Mouse (Mus musculus): ENCODE data around the gene Scaf4. TPM values are rescaled to one million over a fixed set of nuclear protein-coding genes. Genes with fewer than 3 reads are reported as not detected.

Scaf4 gene
- total and polyA plus RNA-seq, 2 experiments from 2014 or later = 9.5 to 15.7 TPM

GRCm38 (mm10) chr16:90310488-90311135, 26.3 kb upstream of the Scaf4 start:
- Histone ChIP-seq H3K36me3 (replicated peaks; ENCODE audit: control insufficient read depth, insufficient read depth, low read length) (no peaks in the 10 kb centered on the region), H3K9me3 (replicated peaks; ENCODE audit: control insufficient read depth, low read length) (no peaks in the 10 kb centered on the region), H3K4me3 (ENCODE audit: low read depth, low read length) (no peak overlapping the region), H3K4me1 (ENCODE audit: control insufficient read depth, insufficient read depth) (no peaks in the 10 kb centered on the region), H3K4me2 (ENCODE audit: low read depth, low read length) (no peak overlapping the region), H3K9ac (replicated peaks; ENCODE audit: low read depth, low read length) (no peak overlapping the region), H3K27ac (ENCODE audit: low read depth) (no peak overlapping the region), H3K27me3 (ENCODE audit: control insufficient read depth, insufficient read depth, low read length) (no peaks in the 10 kb centered on the region)
- no peak for DNase-seq (ENCODE audit: low spot score)
- TF ChIP-seq EP300 (IDR thresholded peaks at IDR 0.05; ENCODE audit: low read depth) (no peak), CTCF (IDR thresholded peaks at IDR 0.05; ENCODE audit: low read depth) (no peak)
- ATAC-seq (ENCODE audit: insufficient read depth, low read depth) = no peak
- 64% methylated on average over 11 of the region's 11 CpGs for WGBS

GRCm38 (mm10) chr16:90309784-90310183, 25.5 kb upstream of the Scaf4 start:
- ATAC-seq (ENCODE audit: insufficient read depth, low read depth) (no peak), DNase-seq (ENCODE audit: low spot score) (no peak)
- Histone ChIP-seq H3K9ac (replicated peaks; ENCODE audit: low read depth, low read length) (no peak overlapping the region), H3K4me1 (ENCODE audit: control insufficient read depth, insufficient read depth) (no peaks in the 10 kb centered on the region), H3K36me3 (replicated peaks; ENCODE audit: control insufficient read depth, insufficient read depth, low read length) (no peaks in the 10 kb centered on the region), H3K27ac (ENCODE audit: low read depth) (no peak overlapping the region), H3K27me3 (ENCODE audit: control insufficient read depth, insufficient read depth, low read length) (no peaks in the 10 kb centered on the region), H3K9me3 (replicated peaks; ENCODE audit: control insufficient read depth, low read length) (no peaks in the 10 kb centered on the region), H3K4me3 (ENCODE audit: low read depth, low read length) (no peak overlapping the region), H3K4me2 (ENCODE audit: low read depth, low read length) (no peak overlapping the region)
- WGBS = 65% methylated on average over 3 of the region's 3 CpGs
- no peak for TF ChIP-seq EP300 (IDR thresholded peaks at IDR 0.05; ENCODE audit: low read depth)
- no peak for TF ChIP-seq CTCF (IDR thresholded peaks at IDR 0.05; ENCODE audit: low read depth)

- TF ChIP-seq CTCF (IDR thresholded peaks at IDR 0.05; ENCODE audit: low read depth) = no peak
- peak; percentile 76 for TF ChIP-seq EP300 (IDR thresholded peaks at IDR 0.05; ENCODE audit: low read depth)
- no peaks in the 10 kb centered on the region for H3K36me3 ChIP-seq (replicated peaks; ENCODE audit: control insufficient read depth, insufficient read depth, low read length)
- peak overlapping the region; percentile 84 for H3K27ac ChIP-seq (ENCODE audit: low read depth)
- no peak overlapping the region for H3K9ac ChIP-seq (replicated peaks; ENCODE audit: low read depth, low read length)
- no peaks in the 10 kb centered on the region for H3K27me3 ChIP-seq (ENCODE audit: control insufficient read depth, insufficient read depth, low read length)
- H3K9me3 ChIP-seq (replicated peaks; ENCODE audit: control insufficient read depth, low read length) = no peaks in the 10 kb centered on the region
- H3K4me3 ChIP-seq (ENCODE audit: low read depth, low read length) = no peak overlapping the region
- peaks cover 12% of the 10 kb centered on the region for H3K4me1 ChIP-seq (ENCODE audit: control insufficient read depth, insufficient read depth)
- WGBS = 35% methylated on average over 2 of the region's 2 CpGs
- no peak overlapping the region for H3K4me2 ChIP-seq (ENCODE audit: low read depth, low read length)
- ATAC-seq (ENCODE audit: insufficient read depth, low read depth) = peak; percentile 91
- DNase-seq (ENCODE audit: low spot score) = peak; percentile 79
Measured at GRCm38 (mm10) chr16:90303988-90304299, 19.6 kb upstream of the Scaf4 start.

- H3K27me3 ChIP-seq (ENCODE audit: control insufficient read depth, insufficient read depth, low read length) = no peaks in the 10 kb centered on the region
Measured at GRCm38 (mm10) chr16:90303286-90303987, 19.1 kb upstream of the Scaf4 start.

GRCm38 (mm10) chr16:90301706-90302105, 17.4 kb upstream of the Scaf4 start:
- 85% methylated on average over 10 of the region's 10 CpGs for WGBS
- DNase-seq (ENCODE audit: low spot score) (no peak), ATAC-seq (ENCODE audit: insufficient read depth, low read depth) (no peak)
- Histone ChIP-seq H3K4me1 (ENCODE audit: control insufficient read depth, insufficient read depth) (peaks cover 12% of the 10 kb centered on the region), H3K4me2 (ENCODE audit: low read depth, low read length) (no peak overlapping the region), H3K9ac (replicated peaks; ENCODE audit: low read depth, low read length) (no peak overlapping the region), H3K27me3 (ENCODE audit: control insufficient read depth, insufficient read depth, low read length) (no peaks in the 10 kb centered on the region), H3K36me3 (replicated peaks; ENCODE audit: control insufficient read depth, insufficient read depth, low read length) (no peaks in the 10 kb centered on the region), H3K4me3 (ENCODE audit: low read depth, low read length) (no peak overlapping the region), H3K9me3 (replicated peaks; ENCODE audit: control insufficient read depth, low read length) (no peaks in the 10 kb centered on the region), H3K27ac (ENCODE audit: low read depth) (no peak overlapping the region)
- TF ChIP-seq CTCF (IDR thresholded peaks at IDR 0.05; ENCODE audit: low read depth) = no peak
- TF ChIP-seq EP300 (IDR thresholded peaks at IDR 0.05; ENCODE audit: low read depth) = no peak

More at GRCm38 (mm10) chr16:90303286-90303987, 19.1 kb upstream of the Scaf4 start:
- TF ChIP-seq CTCF (IDR thresholded peaks at IDR 0.05; ENCODE audit: low read depth) = no peak
- no peak for TF ChIP-seq EP300 (IDR thresholded peaks at IDR 0.05; ENCODE audit: low read depth)
- Histone ChIP-seq H3K9ac (replicated peaks; ENCODE audit: low read depth, low read length) (no peak overlapping the region), H3K27ac (ENCODE audit: low read depth) (peak overlapping the region; percentile 84), H3K9me3 (replicated peaks; ENCODE audit: control insufficient read depth, low read length) (no peaks in the 10 kb centered on the region), H3K36me3 (replicated peaks; ENCODE audit: control insufficient read depth, insufficient read depth, low read length) (no peaks in the 10 kb centered on the region), H3K4me3 (ENCODE audit: low read depth, low read length) (no peak overlapping the region), H3K4me2 (ENCODE audit: low read depth, low read length) (no peak overlapping the region), H3K4me1 (ENCODE audit: control insufficient read depth, insufficient read depth) (peaks cover 12% of the 10 kb centered on the region)
- DNase-seq (ENCODE audit: low spot score) = peak; percentile 26
- WGBS = 50% methylated on average over 9 of the region's 9 CpGs
- peak; percentile 50; the same call in 1 of the 2 replicates for ATAC-seq (ENCODE audit: insufficient read depth, low read depth)
